Mouse (Mus musculus): ENCODE results near the gene Treml2.
"Not testable (repeated sequence)": the region's sequence is repeated elsewhere in the genome, so short reads cannot be mapped to it uniquely, and the experiment has no call there.

Treml2 gene

GRCm38 (mm10) chr17:48293500-48294194 is 5.7 kb upstream of the Treml2 start:
- no peak for DNase-seq (ENCODE audit: low spot score)

DNA sequence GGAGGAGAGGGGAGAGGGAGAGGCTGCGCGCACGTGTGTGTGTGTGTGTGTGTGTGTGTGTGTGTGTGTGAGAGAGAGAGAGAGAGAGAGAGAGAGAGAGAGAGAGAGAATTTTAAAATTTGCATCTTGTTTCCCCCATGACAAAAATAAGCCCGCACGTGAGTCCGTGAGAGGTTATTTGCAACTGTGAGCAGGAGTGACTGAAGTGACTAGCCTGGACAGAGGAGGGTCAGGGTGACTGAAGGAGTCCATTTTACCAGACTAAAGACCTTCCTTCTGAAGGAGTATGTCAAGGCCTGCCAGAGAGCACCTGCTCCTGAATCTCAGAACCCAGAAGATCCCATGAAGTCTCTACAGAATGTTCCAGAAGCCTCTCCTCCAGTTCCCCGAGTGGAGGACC is 458 bp downstream of the Treml2 start:
- DNase-seq (ENCODE audit: low spot score) = no peak

DNA sequence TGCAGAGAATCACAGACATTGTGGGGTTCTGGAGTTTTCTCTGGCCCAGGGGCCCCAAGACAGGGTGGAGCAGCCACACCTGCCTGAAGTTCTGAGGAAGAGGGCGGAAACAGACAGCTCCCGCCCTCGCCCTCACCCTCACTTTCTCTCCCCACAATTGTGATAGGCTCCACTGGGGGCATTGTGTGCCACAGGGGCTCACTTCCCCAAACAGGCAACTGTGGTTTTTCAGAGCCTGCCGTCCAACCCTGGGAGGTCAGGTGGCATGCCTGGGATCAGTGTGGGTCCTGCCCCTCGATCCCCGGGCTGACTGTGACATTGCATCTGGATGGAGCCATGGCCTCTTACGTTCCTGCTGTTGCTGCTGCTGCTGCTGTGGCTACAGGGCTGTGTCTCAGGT is 901 bp downstream of the Treml2 start:
- peak; percentile 59 for DNase-seq (ENCODE audit: low spot score)

DNA sequence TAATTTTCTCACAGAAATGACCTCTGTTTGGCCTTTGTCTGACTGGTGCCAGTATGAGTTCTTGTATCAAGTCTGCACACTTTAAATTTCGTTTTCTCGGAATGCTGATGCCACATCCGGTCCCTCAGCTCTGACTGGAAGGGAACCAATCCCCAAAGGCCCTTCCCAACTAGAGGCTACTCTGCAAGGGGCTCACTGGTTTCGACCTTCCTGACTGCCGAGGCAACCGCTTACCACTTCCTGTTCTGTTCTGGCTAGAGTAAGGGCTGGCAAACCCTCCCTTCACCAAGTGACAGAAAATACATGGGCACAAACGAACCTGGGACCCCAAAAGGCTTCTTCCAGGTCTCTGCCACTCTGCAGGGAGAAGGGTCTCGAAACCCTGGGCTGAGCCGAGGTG is 1.6 kb downstream of the Treml2 start:
- no peak for DNase-seq (ENCODE audit: low spot score)

- DNase-seq (ENCODE audit: low spot score) = no peak
These were observed 2.5 kb downstream of the Treml2 start for GRCm38 (mm10) chr17:48301792-48302191.

DNA sequence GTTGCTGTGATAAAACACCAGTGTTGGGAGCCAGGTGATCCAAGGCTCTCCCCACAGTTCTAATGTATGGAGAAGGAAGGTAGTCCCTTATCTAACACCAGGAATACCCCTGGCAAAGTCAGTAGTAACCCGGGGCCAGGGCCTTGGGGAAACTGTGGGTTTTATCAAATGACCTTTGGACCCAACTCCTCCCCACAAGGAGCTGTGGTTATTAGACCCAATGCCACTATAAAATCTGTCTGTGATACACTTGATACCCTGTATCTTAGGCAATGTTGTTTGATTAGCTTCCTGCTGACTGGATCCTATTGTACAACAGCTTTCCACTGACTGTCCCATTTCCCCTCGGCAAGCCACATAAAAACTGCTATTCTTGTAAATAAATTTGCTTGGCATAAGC is 12.8 kb downstream of the Treml2 start:
- no peak for DNase-seq (ENCODE audit: low spot score)

GRCm38 (mm10) chr17:48315905-48316579 is 16.7 kb downstream of the Treml2 start, which contains the start of gene B430306N03Rik:
Gene B430306N03Rik (plus strand): TSS chr17:48316141.
- not testable (repeated sequence) for DNase-seq (ENCODE audit: low spot score)

- no peak for DNase-seq (ENCODE audit: low spot score)
These were observed 19.4 kb downstream of the Treml2 start for GRCm38 (mm10) chr17:48318686-48319085.

GRCm38 (mm10) chr17:48321279-48321678 is 22.0 kb downstream of the Treml2 start:
- no peak for DNase-seq (ENCODE audit: low spot score)

DNA sequence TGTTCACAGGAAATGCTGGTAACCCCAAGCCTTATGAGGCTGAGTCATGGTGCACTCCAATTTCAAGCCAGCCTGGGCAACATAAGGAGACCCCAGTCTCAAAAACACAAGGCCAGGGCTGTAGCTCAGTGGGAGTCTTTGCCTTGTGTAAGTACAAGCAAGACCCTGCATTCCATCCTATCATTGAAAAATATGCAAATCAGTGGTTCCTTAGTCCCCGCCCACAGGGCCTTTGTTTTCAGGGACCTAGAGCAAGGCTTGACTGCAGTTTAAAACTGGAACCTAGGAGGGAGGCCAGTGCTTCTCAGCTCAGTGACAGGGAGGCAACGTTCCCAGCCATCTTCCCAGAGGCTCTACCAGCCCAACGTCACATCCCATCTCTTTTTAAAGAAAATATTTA is 23.9 kb downstream of the Treml2 start:
- no peak for DNase-seq (ENCODE audit: low spot score)

DNA sequence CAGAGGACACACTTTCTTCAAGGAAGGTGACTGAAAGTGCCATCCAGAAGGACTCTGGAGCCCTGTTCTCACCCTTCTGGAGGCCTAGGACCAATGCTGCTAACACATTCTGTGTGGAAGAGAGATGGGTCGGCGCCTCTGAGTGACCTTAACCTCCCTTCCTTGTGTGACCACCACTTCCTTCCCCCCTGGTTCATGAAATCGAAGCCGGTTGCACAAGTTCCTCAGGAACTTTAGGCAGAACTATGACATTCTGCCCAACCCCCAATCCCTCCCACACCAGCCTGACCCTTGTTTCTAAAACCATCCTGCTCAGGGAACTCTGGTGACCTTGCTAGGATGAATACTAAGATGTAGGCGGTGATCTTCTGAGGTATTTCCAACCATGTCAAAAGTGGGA is 25.0 kb downstream of the Treml2 start:
- DNase-seq (ENCODE audit: low spot score) = no peak

DNA sequence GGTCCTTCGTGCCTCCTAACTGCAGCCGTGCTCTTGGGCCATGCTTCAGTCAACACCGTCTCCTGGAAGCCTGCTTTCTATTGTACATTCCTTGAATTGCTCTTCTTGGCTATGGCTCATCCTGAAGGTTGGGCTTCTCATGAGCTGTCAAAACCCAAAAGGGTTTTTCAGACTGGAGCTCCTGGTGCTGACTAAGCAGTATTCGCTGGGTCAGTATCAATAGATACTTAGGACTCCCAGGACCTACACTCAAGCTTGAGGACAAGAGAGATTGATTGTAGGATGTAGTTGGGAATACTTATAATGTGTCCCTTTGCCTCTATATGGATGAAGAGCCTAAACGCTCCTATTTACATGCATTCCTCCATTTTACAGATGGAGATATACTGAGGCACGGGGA is 25.8 kb downstream of the Treml2 start:
- no peak for DNase-seq (ENCODE audit: low spot score)

- no peak for DNase-seq (ENCODE audit: low spot score)
These were observed 26.3 kb downstream of the Treml2 start for GRCm38 (mm10) chr17:48325638-48326037.

DNA sequence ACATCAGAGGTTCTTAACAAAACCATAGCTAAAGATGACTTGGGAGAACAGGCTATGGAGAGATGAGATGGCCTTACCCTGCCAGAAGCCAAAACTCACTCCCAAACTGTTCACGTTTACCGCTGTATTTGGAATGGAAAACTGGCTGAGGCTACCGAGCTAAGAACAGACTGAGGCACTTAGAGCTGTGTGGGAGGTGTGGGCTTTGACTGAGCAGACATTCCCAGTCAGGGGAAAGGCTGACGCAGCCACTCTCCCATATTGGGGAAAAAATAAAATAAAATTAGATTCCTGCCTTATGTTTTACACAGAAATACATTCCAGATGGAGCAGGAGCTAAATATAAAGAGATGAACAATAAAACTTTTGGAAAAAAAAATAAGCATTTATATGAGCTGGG is 27.4 kb downstream of the Treml2 start:
- DNase-seq (ENCODE audit: low spot score) = no peak

DNA sequence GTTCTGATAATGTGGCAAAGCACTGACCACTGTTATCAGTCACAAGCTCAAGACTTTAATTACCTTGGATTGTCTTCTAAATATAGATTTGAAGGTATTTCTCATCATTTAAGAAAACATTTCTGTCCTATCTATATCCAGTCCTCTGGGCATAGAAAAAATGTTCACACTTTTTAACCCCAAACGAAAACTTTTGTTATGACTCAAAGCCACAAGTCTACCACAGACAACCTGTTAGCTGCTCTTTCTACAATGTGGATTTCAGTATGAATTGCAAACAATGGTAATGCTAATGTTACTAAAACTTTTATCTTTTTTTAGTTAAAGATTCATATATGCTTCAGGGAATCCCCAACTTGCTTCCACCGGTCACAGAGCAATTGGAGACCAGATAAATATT is 33.2 kb downstream of the Treml2 start:
- DNase-seq (ENCODE audit: low spot score) = no peak

DNA sequence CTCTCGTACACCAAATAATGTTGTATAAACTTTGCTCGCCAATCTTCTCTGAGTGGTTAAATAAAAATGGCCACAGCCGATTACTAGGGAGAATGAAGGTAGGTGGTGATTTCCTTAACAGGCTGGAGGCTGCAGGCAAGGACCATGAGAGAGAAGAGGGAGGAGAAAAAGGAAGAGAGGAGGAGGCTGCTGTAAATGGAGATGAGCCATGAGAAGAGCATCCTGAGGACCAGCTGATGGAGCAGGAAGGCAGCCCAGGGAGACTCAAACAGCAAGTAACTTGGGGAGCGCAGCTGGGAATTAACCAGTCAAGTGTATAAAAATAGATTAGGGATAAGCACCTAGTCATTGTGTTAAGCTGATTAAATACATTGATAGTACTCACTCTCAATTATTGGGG is 34.9 kb downstream of the Treml2 start:
- DNase-seq (ENCODE audit: low spot score) = no peak

GRCm38 (mm10) chr17:48336857-48337256 is 37.6 kb downstream of the Treml2 start:
- peak; percentile 82 for DNase-seq (ENCODE audit: low spot score)

GRCm38 (mm10) chr17:48340267-48340666 is 41.0 kb downstream of the Treml2 start:
- DNase-seq (ENCODE audit: low spot score) = no peak

- DNase-seq (ENCODE audit: low spot score) = no peak
These were observed 42.6 kb downstream of the Treml2 start for GRCm38 (mm10) chr17:48341947-48342346.

GRCm38 (mm10) chr17:48343065-48343464 is 43.8 kb downstream of the Treml2 start:
- no peak for DNase-seq (ENCODE audit: low spot score)

GRCm38 (mm10) chr17:48345824-48346223 is 46.5 kb downstream of the Treml2 start:
- no peak for DNase-seq (ENCODE audit: low spot score)

DNA sequence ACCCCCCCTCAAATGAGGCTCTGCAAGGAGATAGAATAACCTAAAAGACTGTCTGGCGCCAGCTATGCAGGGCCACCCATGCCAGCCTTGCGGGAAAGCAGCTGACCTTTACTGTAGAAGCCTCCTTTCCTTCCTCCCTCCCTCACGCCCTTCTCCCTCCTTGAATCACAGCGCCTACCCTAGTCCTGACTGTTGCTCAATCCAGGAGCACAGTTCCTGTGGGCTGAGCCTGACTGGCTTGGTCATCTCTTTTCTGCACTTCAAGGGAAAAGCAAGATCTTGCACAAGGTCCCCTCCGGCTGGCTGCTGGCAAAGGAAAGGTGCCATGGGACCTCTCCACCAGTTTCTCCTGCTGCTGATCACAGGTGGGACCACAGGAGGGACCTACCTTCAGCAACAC is 46.9 kb downstream of the Treml2 start, which contains the start of gene Trem2:
TSS of gene Trem2 (plus strand) at position 171 of the 400 bp plus-strand sequence.
- no peak for DNase-seq (ENCODE audit: low spot score)

- DNase-seq (ENCODE audit: low spot score) = no peak
These were observed 47.5 kb downstream of the Treml2 start for GRCm38 (mm10) chr17:48346834-48347233.

GRCm38 (mm10) chr17:48347287-48347686 is 48.0 kb downstream of the Treml2 start:
- DNase-seq (ENCODE audit: low spot score) = no peak

Data from c-Kit-positive CD71-positive TER-119-positive erythroid progenitor cells, embryonic 14.5 days (primary cell).